Mouse (Mus musculus) cortical plate, adult 2 months (tissue): ENCODE measurements at regions not wholly inside any gene's neighbourhood (a gene's known extent, or its start where the extent isn't known, plus 50 kb on each side); places are given as distances from the start of the nearest gene placed in this dataset.

ENCODE experiments used
- CTCF ChIP-seq: fragments of 200-500 bp; IDR thresholded peaks from 2 replicates; pipeline ENCODE4 v1.5.1; 2011; ENCODE audit warnings: mild to moderate bottlenecking, control low read depth, low read length; ENCODE audit not compliant: insufficient read depth; ENCODE audit errors: extremely low read depth
- POLR2A ChIP-seq: fragments of 200-500 bp; IDR thresholded peaks from 2 replicates; pipeline ENCODE4 v1.6.1; 2011; ENCODE audit warnings: mild to moderate bottlenecking, low read length, control low read depth; ENCODE audit not compliant: insufficient read depth; ENCODE audit errors: extremely low read depth

DNA sequence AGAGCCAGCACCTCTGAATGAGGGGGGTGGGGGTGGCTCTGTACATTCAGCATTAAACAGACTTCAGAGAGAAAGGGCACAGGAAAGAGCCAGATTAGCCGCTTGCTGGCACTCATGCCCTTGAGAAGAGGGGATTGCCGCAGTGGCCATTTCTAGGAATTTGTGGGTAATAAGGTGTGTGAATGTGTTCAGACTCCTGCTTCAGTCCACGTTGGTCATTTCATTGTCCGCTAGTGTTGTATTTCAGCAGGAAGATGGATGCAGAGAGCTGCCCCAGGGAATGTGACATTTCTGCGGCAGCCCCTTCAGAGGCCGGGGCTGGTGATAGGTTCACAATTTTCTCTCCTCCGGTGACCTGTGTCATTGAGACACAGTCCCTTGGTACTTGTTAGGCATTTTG, 247.1 kb upstream of the Kcnab2 start:
- TF ChIP-seq CTCF, result no peak
- TF ChIP-seq POLR2A, result no peak
